Mouse (Mus musculus) intestine, postnatal 0 days (tissue): ENCODE data around the gene Fmc1. TPM values are rescaled to one million over a fixed set of nuclear protein-coding genes. Genes with fewer than 3 reads are reported as not detected.

ENCODE experiments used
- ATAC-seq: fragments of 200-750 bp; cut with Nextera tagmentation; 2 replicates; pipeline ENCODE4 v1.8.0; 2017; ENCODE audit warnings: mild to moderate bottlenecking, moderate TSS enrichment, moderate library complexity
- H3K27ac ChIP-seq: fragments of 300-500 bp; sonication (generic); 2 replicates; pipeline ENCODE4 v1.5.1; 2014; ENCODE audit warnings: mild to moderate bottlenecking, low read depth, low read length, moderate library complexity
- H3K27me3 ChIP-seq: fragments of 300-500 bp; sonication (generic); replicated peaks from 2 replicates; pipeline ENCODE4 v1.6.1; 2014; ENCODE audit warnings: low read length, mixed read lengths; ENCODE audit not compliant: control insufficient read depth, insufficient read depth
- H3K36me3 ChIP-seq: fragments of 300-500 bp; sonication (generic); 2 replicates; pipeline ENCODE4 v1.6.1; 2014; ENCODE audit warnings: mild to moderate bottlenecking, moderate library complexity; ENCODE audit not compliant: control insufficient read depth, insufficient read depth
- H3K4me1 ChIP-seq: fragments of 300-500 bp; sonication (generic); replicated peaks from 2 replicates; pipeline ENCODE4 v1.6.1; 2014; ENCODE audit warnings: antibody characterized with exemption, low read length, mixed read lengths; ENCODE audit not compliant: control insufficient read depth, insufficient read depth
- H3K4me2 ChIP-seq: fragments of 300-500 bp; sonication (generic); replicated peaks from 2 replicates; pipeline ENCODE4 v1.6.1; 2014; ENCODE audit warnings: low read depth, mild to moderate bottlenecking, moderate library complexity
- H3K4me3 ChIP-seq: fragments of 300-500 bp; sonication (generic); 2 replicates; pipeline ENCODE4 v1.5.1; 2014; ENCODE audit warnings: low read depth, low read length
- H3K9ac ChIP-seq: fragments of 300-500 bp; sonication (generic); 2 replicates; pipeline ENCODE4 v1.6.1; 2014; ENCODE audit warnings: mild to moderate bottlenecking, low read depth, low read length
- H3K9me3 ChIP-seq: fragments of 300-500 bp; sonication (generic); 2 replicates; pipeline ENCODE4 v1.6.1; 2016; ENCODE audit warnings: mixed run types; ENCODE audit not compliant: control insufficient read depth
- CTCF ChIP-seq: sonication (generic); IDR thresholded peaks from 2 replicates; pipeline ENCODE4 v1.5.1; 2016; ENCODE audit warnings: low read depth, mild to moderate bottlenecking, control low read depth, antibody characterized with exemption, moderate library complexity
- WGBS: fragments of 180-500 bp; shearing (Covaris S2); extraction: QIAGEN DNeasy Blood & Tissue Kit; methylation state at CpG from one replicate; pipeline ENCODE4 v1.1.7; 2014; 5-methylcytosine and 5-hydroxymethylcytosine counted together
- polyA plus RNA-seq: library from polyadenylated mRNA; unstranded; fragments of >200 nt; fragmentation: Nextera tagmentation; extraction: Ambion mirVana; gene quantifications from 2 replicates; pipeline ENCODE4 v1.2.1, GENCODE M21; 2015

The Fmc1 gene
- 129 TPM in 2 replicates for polyA plus RNA-seq

- H3K4me3 ChIP-seq = peak within 1 kb of the TSS; percentile 90
- WGBS = 3% methylated on average over 41 of the region's 41 CpGs
- H3K36me3 ChIP-seq = no peaks in the 10 kb centered on the region
- peak; percentile 93 for ATAC-seq
- H3K9me3 ChIP-seq = no peaks in the 10 kb centered on the region
- peak within 1 kb of the TSS; percentile 81 for H3K4me2 ChIP-seq
- peak; percentile 71 for TF ChIP-seq CTCF
- H3K27ac ChIP-seq = peak within 1 kb of the TSS; percentile 93
- H3K4me1 ChIP-seq = no peaks in the 10 kb centered on the region
- H3K27me3 ChIP-seq = no peaks in the 10 kb centered on the region
- peak within 1 kb of the TSS; percentile 77 for H3K9ac ChIP-seq
Measured at GRCm38 (mm10) chr6:38533428-38534405, at the start of gene Fmc1. Fmc1 (plus strand) TSS chr6:38533502.

GRCm38 (mm10) chr6:38492550-38492949 is 40.8 kb upstream of the Fmc1 start:
- no peak overlapping the region for H3K27ac ChIP-seq
- ATAC-seq = no peak
- H3K9me3 ChIP-seq = no peaks in the 10 kb centered on the region
- H3K27me3 ChIP-seq = no peaks in the 10 kb centered on the region
- WGBS = 89% methylated on average over 3 of the region's 3 CpGs
- H3K9ac ChIP-seq = no peak overlapping the region
- H3K4me2 ChIP-seq = no peak overlapping the region
- TF ChIP-seq CTCF = peak; percentile 81
- peaks cover 31% of the 10 kb centered on the region for H3K36me3 ChIP-seq
- H3K4me1 ChIP-seq = no peaks in the 10 kb centered on the region
- no peak overlapping the region for H3K4me3 ChIP-seq

- H3K27me3 ChIP-seq = no peaks in the 10 kb centered on the region
- no peaks in the 10 kb centered on the region for H3K9me3 ChIP-seq
- H3K27ac ChIP-seq = no peak overlapping the region
- no peak overlapping the region for H3K4me3 ChIP-seq
- TF ChIP-seq CTCF = no peak
- H3K9ac ChIP-seq = no peak overlapping the region
- peaks cover 34% of the 10 kb centered on the region for H3K36me3 ChIP-seq
- no peaks in the 10 kb centered on the region for H3K4me1 ChIP-seq
- ATAC-seq = no peak
- H3K4me2 ChIP-seq = no peak overlapping the region
- WGBS = 47% methylated on average over 4 of the region's 4 CpGs
Measured at GRCm38 (mm10) chr6:38495641-38496040, 37.7 kb upstream of the Fmc1 start.

- Histone ChIP-seq H3K27me3 (no peaks in the 10 kb centered on the region), H3K9ac (no peak overlapping the region), H3K36me3 (no peaks in the 10 kb centered on the region), H3K9me3 (no peaks in the 10 kb centered on the region), H3K4me3 (no peak overlapping the region), H3K4me2 (no peak overlapping the region), H3K4me1 (no peaks in the 10 kb centered on the region), H3K27ac (no peak overlapping the region)
- no peak for ATAC-seq
- 81% methylated on average over 1 of the region's 1 CpGs for WGBS
- TF ChIP-seq CTCF = peak; percentile 40
Measured at GRCm38 (mm10) chr6:38512096-38512495, 21.2 kb upstream of the Fmc1 start.

- Histone ChIP-seq H3K4me2 (no peak overlapping the region), H3K9ac (no peak overlapping the region), H3K27me3 (no peaks in the 10 kb centered on the region), H3K9me3 (no peaks in the 10 kb centered on the region), H3K4me1 (no peaks in the 10 kb centered on the region), H3K4me3 (no peak overlapping the region), H3K36me3 (no peaks in the 10 kb centered on the region), H3K27ac (no peak overlapping the region)
- ATAC-seq = no peak
- no peak for TF ChIP-seq CTCF
Measured at GRCm38 (mm10) chr6:38512830-38513229, 20.5 kb upstream of the Fmc1 start.

- no peak for TF ChIP-seq CTCF
- 95% methylated on average over 4 of the region's 4 CpGs for WGBS
- H3K9me3 ChIP-seq = no peaks in the 10 kb centered on the region
Measured at GRCm38 (mm10) chr6:38515201-38515600, 18.1 kb upstream of the Fmc1 start.

More at GRCm38 (mm10) chr6:38515201-38515600, 18.1 kb upstream of the Fmc1 start:
- no peak for ATAC-seq
- no peak overlapping the region for H3K4me2 ChIP-seq
- no peak overlapping the region for H3K27ac ChIP-seq
- no peaks in the 10 kb centered on the region for H3K27me3 ChIP-seq
- no peaks in the 10 kb centered on the region for H3K36me3 ChIP-seq
- H3K4me3 ChIP-seq = no peak overlapping the region
- H3K9ac ChIP-seq = no peak overlapping the region
- no peaks in the 10 kb centered on the region for H3K4me1 ChIP-seq
